Mouse (Mus musculus) frontal cortex, adult (tissue): Measurements from ENCODE around the gene Tmco3.

Experiments used
- ATAC-seq: cut with Nextera tagmentation; 2 replicates; pipeline ENCODE4 v1.9.2; 2017; ENCODE audit warnings: mild to moderate bottlenecking, moderate library complexity, mixed read lengths; ENCODE audit not compliant: low TSS enrichment

Tmco3 gene

GRCm38 (mm10) chr8:13361865-13362264, 73.9 kb downstream of the Tmco3 start:
- ATAC-seq = no peak
